Mouse (Mus musculus): ENCODE measurements around the gene Cabp2. TPM values are rescaled to one million over a fixed set of nuclear protein-coding genes. Genes with fewer than 3 reads are reported as not detected.
A peak's percentile ranks its signal among the peaks of the same experiment; 100 is the strongest.
"Not testable (repeated sequence)": the region's sequence is repeated elsewhere in the genome, so short reads cannot be mapped to it uniquely, and the experiment has no call there.

Cabp2 gene
- polyA plus RNA-seq, 1 experiment from 2014 or later = not detected

DNA sequence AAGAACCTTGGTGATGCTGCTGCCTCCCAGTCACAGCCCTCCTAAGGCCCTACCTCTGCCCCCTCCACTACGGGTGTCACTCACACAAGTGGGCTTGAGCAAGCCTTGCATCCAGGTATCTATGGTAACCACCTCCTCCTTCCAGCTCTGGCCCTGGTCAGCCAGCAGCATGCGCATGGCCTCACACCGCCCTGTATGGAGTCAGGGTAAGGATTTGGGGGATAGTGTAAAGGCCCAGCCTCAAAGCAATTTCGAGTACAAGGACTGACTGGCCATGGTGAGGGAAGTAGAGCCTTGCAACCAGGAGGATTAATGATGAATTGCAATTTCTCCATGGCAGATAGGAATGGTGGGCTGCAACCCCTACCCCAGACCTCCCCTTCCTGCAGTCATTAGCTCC, 39.9 kb upstream of the Cabp2 start:
- H3K4me3 ChIP-seq (ENCODE audit: low read depth, low read length); H3K27ac ChIP-seq (ENCODE audit: low read depth, low read length); H3K9ac ChIP-seq (ENCODE audit: low read length); H3K36me3 ChIP-seq (ENCODE audit: control insufficient read depth, insufficient read depth, low read length); H3K27me3 ChIP-seq (ENCODE audit: control insufficient read depth, insufficient read depth, low read length); ATAC-seq (replicated peaks; ENCODE audit: low FRiP score); H3K4me1 ChIP-seq (replicated peaks; ENCODE audit: control insufficient read depth, insufficient read depth, low read length); H3K4me2 ChIP-seq (ENCODE audit: low read depth, low read length, severe bottlenecking); DNase-seq (ENCODE audit: low spot score); H3K9me3 ChIP-seq (ENCODE audit: control insufficient read depth, low read length): not testable (repeated sequence)
- WGBS = 88% methylated on average over 3 of the region's 4 CpGs

DNA sequence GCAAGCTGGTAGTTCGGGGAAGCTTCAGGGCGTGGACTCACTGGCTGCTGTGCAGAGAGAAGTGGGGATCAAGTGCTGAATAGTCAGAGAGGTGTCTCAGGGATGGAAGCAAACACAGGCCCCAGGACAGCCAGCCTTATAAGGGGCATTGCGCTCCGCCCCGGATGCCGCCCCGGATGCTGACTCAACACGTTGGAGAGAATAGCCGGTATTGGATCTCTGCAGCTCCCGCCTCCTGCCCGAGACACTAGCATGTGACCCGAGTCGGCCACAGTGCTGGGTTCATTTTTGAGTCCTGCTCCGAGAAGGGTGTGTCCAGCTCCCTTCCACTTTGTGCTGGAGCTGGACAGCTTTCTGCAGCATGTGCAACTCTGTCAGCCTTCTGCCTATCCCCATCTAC, 39.3 kb upstream of the Cabp2 start:
- DNase-seq (ENCODE audit: low spot score) (no peak), ATAC-seq (replicated peaks; ENCODE audit: low FRiP score) (no peak)
- H3K4me3 ChIP-seq (ENCODE audit: low read depth, low read length) = no peak overlapping the region
- no peaks in the 10 kb centered on the region for H3K9me3 ChIP-seq (ENCODE audit: control insufficient read depth, low read length)
- no peaks in the 10 kb centered on the region for H3K27me3 ChIP-seq (ENCODE audit: control insufficient read depth, insufficient read depth, low read length)
- H3K36me3 ChIP-seq (ENCODE audit: control insufficient read depth, insufficient read depth, low read length) = no peaks in the 10 kb centered on the region
- H3K27ac ChIP-seq (ENCODE audit: low read depth, low read length) = no peak overlapping the region
- no peak overlapping the region for H3K4me2 ChIP-seq (ENCODE audit: low read depth, low read length, severe bottlenecking)
- peaks cover 5% of the 10 kb centered on the region for H3K4me1 ChIP-seq (replicated peaks; ENCODE audit: control insufficient read depth, insufficient read depth, low read length)
- no peak overlapping the region for H3K9ac ChIP-seq (ENCODE audit: low read length)
- WGBS = 78% methylated on average over 14 of the region's 14 CpGs

DNA sequence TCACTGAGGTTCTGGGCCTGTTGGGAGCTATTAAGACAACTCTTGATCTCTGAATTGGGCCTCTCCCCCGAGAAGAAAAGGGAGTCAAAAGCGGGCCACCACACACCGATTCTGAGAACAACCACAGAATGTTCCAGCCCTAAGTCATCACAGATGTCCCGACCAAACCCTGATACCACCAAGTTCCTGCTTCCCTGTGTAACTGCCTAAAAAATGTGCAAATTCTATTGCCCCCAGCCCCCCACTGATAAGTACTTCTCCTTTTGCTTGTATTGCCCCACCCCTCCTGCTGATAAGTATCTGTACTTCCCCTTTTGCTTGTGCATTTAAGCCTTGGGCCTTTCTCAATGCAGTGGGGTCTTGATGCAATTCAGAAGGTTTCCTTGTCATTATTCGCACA, 37.3 kb upstream of the Cabp2 start:
- H3K4me2 ChIP-seq (ENCODE audit: low read depth, low read length, severe bottlenecking); H3K36me3 ChIP-seq (ENCODE audit: control insufficient read depth, insufficient read depth, low read length); DNase-seq (ENCODE audit: low spot score); H3K27me3 ChIP-seq (ENCODE audit: control insufficient read depth, insufficient read depth, low read length); ATAC-seq (replicated peaks; ENCODE audit: low FRiP score); H3K9ac ChIP-seq (ENCODE audit: low read length); H3K27ac ChIP-seq (ENCODE audit: low read depth, low read length); H3K4me1 ChIP-seq (replicated peaks; ENCODE audit: control insufficient read depth, insufficient read depth, low read length); H3K9me3 ChIP-seq (ENCODE audit: control insufficient read depth, low read length); H3K4me3 ChIP-seq (ENCODE audit: low read depth, low read length): not testable (repeated sequence)
- 89% methylated on average over 5 of the region's 5 CpGs for WGBS

DNA sequence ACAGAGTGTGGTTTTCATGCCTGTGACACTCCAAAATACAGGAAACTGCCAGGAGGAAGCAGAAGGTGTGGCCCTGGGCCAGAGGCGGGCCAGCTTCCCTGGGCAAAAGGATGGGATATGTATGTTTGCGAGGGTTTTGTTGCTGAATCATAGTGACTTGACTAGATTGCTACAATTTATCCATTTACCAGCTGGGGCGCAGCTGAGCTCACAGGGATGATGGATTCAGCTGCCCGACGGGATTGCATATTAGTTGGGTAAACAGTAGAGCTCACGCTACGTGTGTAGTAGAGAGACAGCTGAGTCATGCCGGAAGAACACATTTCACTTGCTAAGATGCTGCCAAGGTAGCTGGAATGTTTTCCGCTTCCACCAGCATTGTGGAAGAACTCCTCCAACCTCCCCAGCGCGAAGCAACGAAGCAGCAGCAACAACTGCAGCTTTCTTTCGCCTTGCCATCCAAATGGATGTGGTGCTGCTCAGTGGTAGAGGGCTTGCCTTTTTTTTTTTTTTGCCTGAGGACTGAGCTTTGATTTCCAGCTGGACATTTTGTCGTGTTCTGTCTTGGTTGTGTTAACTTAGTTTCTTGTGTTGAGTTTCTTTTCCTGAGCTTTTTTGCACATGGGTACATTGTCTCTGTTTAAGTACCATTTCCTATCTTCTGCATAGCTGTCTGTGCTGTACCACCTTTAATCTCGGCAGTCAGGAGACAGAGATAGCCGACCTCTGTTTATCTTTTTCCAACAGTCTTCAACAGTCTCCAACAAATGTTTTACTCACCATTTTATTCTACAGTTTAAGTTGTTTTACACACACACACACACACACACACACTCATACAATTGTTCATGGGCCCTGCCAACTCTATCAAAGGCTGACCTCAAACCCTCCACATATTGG, 35.2 kb upstream of the Cabp2 start, which contains the start of gene Gstp2:
Gene Gstp2 (minus strand): TSS at position 58 of the 900 bp plus-strand sequence.
- Histone ChIP-seq H3K9me3 (ENCODE audit: control insufficient read depth, low read length) (no peaks in the 10 kb centered on the region), H3K9ac (ENCODE audit: low read length) (no peak within 1 kb of the TSS), H3K27me3 (ENCODE audit: control insufficient read depth, insufficient read depth, low read length) (no peaks in the 10 kb centered on the region), H3K4me1 (replicated peaks; ENCODE audit: control insufficient read depth, insufficient read depth, low read length) (no peaks in the 10 kb centered on the region), H3K36me3 (ENCODE audit: control insufficient read depth, insufficient read depth, low read length) (no peaks in the 10 kb centered on the region), H3K4me2 (ENCODE audit: low read depth, low read length, severe bottlenecking) (no peak within 1 kb of the TSS), H3K27ac (ENCODE audit: low read depth, low read length) (no peak within 1 kb of the TSS), H3K4me3 (ENCODE audit: low read depth, low read length) (no peak within 1 kb of the TSS)
- ATAC-seq (replicated peaks; ENCODE audit: low FRiP score) (no peak), DNase-seq (ENCODE audit: low spot score) (no peak)
- WGBS = 63% methylated on average over 16 of the region's 16 CpGs

DNA sequence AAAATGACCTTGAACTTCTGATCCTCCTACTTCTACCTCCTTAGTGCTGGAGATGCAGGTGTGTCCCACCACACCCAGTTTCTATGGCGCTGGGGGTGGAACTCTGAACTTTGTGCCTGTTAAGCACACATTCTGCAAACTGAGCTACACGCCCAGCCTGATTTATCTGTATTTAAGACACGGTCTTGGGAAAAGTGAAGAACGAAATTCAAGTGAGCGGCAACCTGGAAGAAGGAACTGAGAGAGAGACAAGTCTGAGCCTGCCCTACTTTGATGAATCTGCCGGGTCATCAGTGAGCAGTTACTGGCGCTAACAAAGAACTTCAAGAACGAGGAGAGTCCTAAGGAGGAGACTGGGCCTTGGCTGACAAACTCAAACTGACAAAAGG, 34.5 kb upstream of the Cabp2 start:
- 83% methylated on average over 8 of the region's 8 CpGs for WGBS

DNA sequence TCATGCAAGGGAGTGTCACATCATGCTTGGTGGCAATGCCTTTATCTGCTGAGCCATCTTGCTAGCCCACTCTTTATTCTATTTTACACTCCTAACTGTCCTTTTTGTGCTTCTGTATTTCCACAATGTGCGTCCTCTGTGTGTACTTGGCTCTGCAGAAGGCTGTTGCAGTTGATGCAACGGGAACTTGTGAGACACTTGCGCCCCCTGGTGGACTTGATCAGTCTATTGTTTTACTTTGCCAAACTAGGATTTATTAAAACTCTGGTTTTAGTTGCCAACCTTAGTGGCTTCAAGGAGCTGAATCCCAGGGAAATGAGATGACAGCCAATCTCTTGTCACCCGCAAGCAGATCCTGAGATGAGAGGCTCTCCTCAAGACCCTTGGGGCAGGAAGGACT, 33.5 kb upstream of the Cabp2 start:
- DNase-seq (ENCODE audit: low spot score) (peak; percentile 88), ATAC-seq (replicated peaks; ENCODE audit: low FRiP score) (no peak)
- Histone ChIP-seq H3K36me3 (ENCODE audit: control insufficient read depth, insufficient read depth, low read length) (no peaks in the 10 kb centered on the region), H3K27me3 (ENCODE audit: control insufficient read depth, insufficient read depth, low read length) (no peaks in the 10 kb centered on the region), H3K4me3 (ENCODE audit: low read depth, low read length) (no peak overlapping the region), H3K9ac (ENCODE audit: low read length) (no peak overlapping the region), H3K4me1 (replicated peaks; ENCODE audit: control insufficient read depth, insufficient read depth, low read length) (no peaks in the 10 kb centered on the region), H3K27ac (ENCODE audit: low read depth, low read length) (no peak overlapping the region), H3K9me3 (ENCODE audit: control insufficient read depth, low read length) (no peaks in the 10 kb centered on the region), H3K4me2 (ENCODE audit: low read depth, low read length, severe bottlenecking) (no peak overlapping the region)
- WGBS = 22% methylated on average over 4 of the region's 4 CpGs

More for the DNA sequence above, 34.5 kb upstream of the Cabp2 start:
- H3K36me3 ChIP-seq (ENCODE audit: control insufficient read depth, insufficient read depth, low read length) = no peaks in the 10 kb centered on the region
- no peak overlapping the region for H3K4me3 ChIP-seq (ENCODE audit: low read depth, low read length)
- DNase-seq (ENCODE audit: low spot score) = no peak
- H3K4me1 ChIP-seq (replicated peaks; ENCODE audit: control insufficient read depth, insufficient read depth, low read length) = no peaks in the 10 kb centered on the region
- ATAC-seq (replicated peaks; ENCODE audit: low FRiP score) = no peak
- H3K27ac ChIP-seq (ENCODE audit: low read depth, low read length) = no peak overlapping the region
- no peaks in the 10 kb centered on the region for H3K27me3 ChIP-seq (ENCODE audit: control insufficient read depth, insufficient read depth, low read length)
- no peak overlapping the region for H3K4me2 ChIP-seq (ENCODE audit: low read depth, low read length, severe bottlenecking)
- no peaks in the 10 kb centered on the region for H3K9me3 ChIP-seq (ENCODE audit: control insufficient read depth, low read length)
- no peak overlapping the region for H3K9ac ChIP-seq (ENCODE audit: low read length)

DNA sequence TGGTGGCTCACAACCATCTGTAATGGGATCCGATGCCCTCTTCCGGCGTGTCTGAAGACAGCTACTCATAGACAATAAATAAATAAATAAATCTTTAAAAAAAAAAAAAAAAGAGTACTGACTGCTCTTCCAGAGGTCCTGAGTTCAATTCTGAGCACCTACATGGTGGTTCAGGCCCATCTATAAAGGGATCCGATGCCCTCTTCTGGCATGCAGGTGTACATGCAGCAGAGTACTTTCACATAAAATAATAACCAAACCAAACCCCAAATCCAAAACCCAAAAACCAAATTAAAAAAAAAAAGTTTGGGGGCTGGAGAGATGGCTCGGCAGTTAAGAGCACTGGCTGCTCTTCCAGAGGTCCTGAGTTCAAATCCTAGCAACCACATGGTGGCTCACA, 32.3 kb upstream of the Cabp2 start:
- not testable (repeated sequence) for H3K4me1 ChIP-seq (replicated peaks; ENCODE audit: control insufficient read depth, insufficient read depth, low read length); H3K27me3 ChIP-seq (ENCODE audit: control insufficient read depth, insufficient read depth, low read length); H3K9me3 ChIP-seq (ENCODE audit: control insufficient read depth, low read length); H3K27ac ChIP-seq (ENCODE audit: low read depth, low read length); H3K4me2 ChIP-seq (ENCODE audit: low read depth, low read length, severe bottlenecking); H3K36me3 ChIP-seq (ENCODE audit: control insufficient read depth, insufficient read depth, low read length); H3K4me3 ChIP-seq (ENCODE audit: low read depth, low read length); ATAC-seq (replicated peaks; ENCODE audit: low FRiP score); DNase-seq (ENCODE audit: low spot score); H3K9ac ChIP-seq (ENCODE audit: low read length)
- 84% methylated on average over 5 of the region's 5 CpGs for WGBS

DNA sequence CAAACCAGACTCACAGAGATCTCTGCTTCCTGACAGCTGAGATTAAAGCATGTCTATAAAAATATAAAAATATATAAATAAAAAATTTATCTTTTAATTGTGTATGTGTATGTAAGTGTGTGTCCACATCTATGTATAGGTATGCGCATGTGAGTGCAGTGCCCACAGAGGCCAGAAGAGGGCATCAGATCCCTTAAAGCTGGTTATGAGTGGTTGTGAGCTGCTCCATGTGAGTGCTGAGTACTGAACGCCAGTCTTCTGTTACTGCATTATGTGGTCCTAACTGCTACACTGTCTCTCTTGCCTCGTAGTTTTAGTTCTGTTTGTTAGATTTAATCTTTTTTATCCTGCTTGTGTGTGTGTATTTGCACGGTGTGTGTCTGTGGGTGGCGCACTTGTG, 30.4 kb upstream of the Cabp2 start:
- Histone ChIP-seq H3K4me2 (ENCODE audit: low read depth, low read length, severe bottlenecking) (no peak overlapping the region), H3K36me3 (ENCODE audit: control insufficient read depth, insufficient read depth, low read length) (no peaks in the 10 kb centered on the region), H3K4me1 (replicated peaks; ENCODE audit: control insufficient read depth, insufficient read depth, low read length) (no peaks in the 10 kb centered on the region), H3K27me3 (ENCODE audit: control insufficient read depth, insufficient read depth, low read length) (no peaks in the 10 kb centered on the region), H3K4me3 (ENCODE audit: low read depth, low read length) (no peak overlapping the region), H3K9me3 (ENCODE audit: control insufficient read depth, low read length) (no peaks in the 10 kb centered on the region), H3K9ac (ENCODE audit: low read length) (no peak overlapping the region), H3K27ac (ENCODE audit: low read depth, low read length) (no peak overlapping the region)
- WGBS = 95% methylated on average over 5 of the region's 5 CpGs
- ATAC-seq (replicated peaks; ENCODE audit: low FRiP score) (no peak), DNase-seq (ENCODE audit: low spot score) (no peak)
